Mouse (Mus musculus) MEL (cell line): ENCODE data around the gene Tubb2b. TPM values are rescaled to one million over a fixed set of nuclear protein-coding genes. Genes with fewer than 3 reads are reported as not detected.

Experiments
- DNase-seq: peaks from one replicate; pipeline ENCODE4 v3.0.0; 2011; ENCODE audit warnings: low read depth, low spot score
- H3K27ac ChIP-seq: 2 replicates; pipeline ENCODE4 v1.5.1; 2012; ENCODE audit warnings: low read depth, mild to moderate bottlenecking, control low read depth, low read length, moderate library complexity; ENCODE audit not compliant: control insufficient read depth
- H3K27me3 ChIP-seq, 2 experiments: fragments of 150-350 bp in 1 of 2; sonication (generic) in 1 of 2; 2 replicates each; pipeline ENCODE4 v1.6.1; 2012; ENCODE audit warnings: low read length in 2 of 2, mild to moderate bottlenecking in 2 of 2, improper control_type of control experiment in 1 of 2, moderate library complexity in 1 of 2; ENCODE audit not compliant: insufficient read depth in 2 of 2, control insufficient read depth in 1 of 2
- H3K36me3 ChIP-seq, 2 experiments: 2 replicates each; pipeline ENCODE4 v1.6.1; 2012 to 2014; ENCODE audit warnings: low read length in 2 of 2, improper control_type of control experiment in 1 of 2, inconsistent platforms in 1 of 2, mild to moderate bottlenecking in 1 of 2; ENCODE audit not compliant: insufficient read depth in 2 of 2, control insufficient read depth in 1 of 2
- H3K4me1 ChIP-seq, 2 experiments: fragments of 150-350 bp in 1 of 2; sonication (generic) in 1 of 2; 2 replicates each; pipeline ENCODE4 v1.6.1; 2012; ENCODE audit warnings: low read length in 2 of 2, improper control_type of control experiment in 1 of 2, mild to moderate bottlenecking in 1 of 2; ENCODE audit not compliant: insufficient read depth in 2 of 2, control insufficient read depth in 1 of 2
- H3K4me3 ChIP-seq, 2 experiments: fragments of 150-350 bp in 1 of 2; sonication (generic) in 1 of 2; 2 replicates each; pipeline ENCODE4 v1.5.1; 2012; ENCODE audit warnings: low read depth in 2 of 2, low read length in 2 of 2, mild to moderate bottlenecking in 2 of 2, moderate library complexity in 2 of 2, control low read depth in 1 of 2, improper control_type of control experiment in 1 of 2; ENCODE audit not compliant: control insufficient read depth in 1 of 2, insufficient read depth in 1 of 2
- H3K79me2 ChIP-seq: 2 replicates; pipeline ENCODE4 v1.6.1; 2012; ENCODE audit warnings: mild to moderate bottlenecking, low read length, moderate library complexity; ENCODE audit not compliant: control insufficient read depth, poor library complexity, insufficient read depth
- H3K9ac ChIP-seq: 2 replicates; pipeline ENCODE4 v1.6.1; 2012; ENCODE audit warnings: low read depth, mild to moderate bottlenecking, control low read depth, low read length, moderate library complexity; ENCODE audit not compliant: control insufficient read depth, poor library complexity, severe bottlenecking
- H3K9me3 ChIP-seq: fragments of 150-350 bp; sonication (generic); replicated peaks from 2 replicates; pipeline ENCODE4 v1.6.1; 2012; ENCODE audit warnings: mild to moderate bottlenecking, low read length, improper control_type of control experiment, moderate library complexity; ENCODE audit not compliant: insufficient read depth
- BHLHE40 ChIP-seq: IDR thresholded peaks from 2 replicates; pipeline ENCODE4 v1.6.1; 2012; ENCODE audit warnings: low read depth, mild to moderate bottlenecking, inconsistent platforms, low read length, improper control_type of control experiment, borderline replicate concordance
- CHD1 ChIP-seq: IDR thresholded peaks from 2 replicates; pipeline ENCODE4 v1.6.1; 2012; ENCODE audit warnings: low read depth, mild to moderate bottlenecking, inconsistent platforms, low read length, improper control_type of control experiment
- CHD2 ChIP-seq: IDR thresholded peaks from 2 replicates; pipeline ENCODE4 v1.6.1; 2011; ENCODE audit warnings: low read length, improper control_type of control experiment
- CTCF ChIP-seq, 3 experiments: IDR thresholded peaks in 2 of 3; conservative IDR thresholded peaks in 1 of 3; 2 replicates each; pipeline ENCODE4 v1.5.1; 2011 to 2012; ENCODE audit warnings: low read length in 3 of 3, low read depth in 2 of 3, mild to moderate bottlenecking in 2 of 3, improper control_type of control experiment in 1 of 3, inconsistent platforms in 1 of 3, mixed read lengths in 1 of 3, moderate library complexity in 1 of 3; ENCODE audit not compliant: control insufficient read depth in 1 of 3, insufficient read depth in 1 of 3, poor library complexity in 1 of 3, severe bottlenecking in 1 of 3
- E2F4 ChIP-seq: IDR thresholded peaks from 2 replicates; pipeline ENCODE4 v1.6.1; 2011; ENCODE audit warnings: low read depth, low read length, improper control_type of control experiment, borderline replicate concordance
- ELF1 ChIP-seq: IDR thresholded peaks from 2 replicates; pipeline ENCODE4 v1.6.1; 2014; ENCODE audit warnings: low read depth, mild to moderate bottlenecking, inconsistent platforms, low read length, improper control_type of control experiment, moderate library complexity
- EP300 ChIP-seq, 2 experiments: IDR thresholded peaks; 2 replicates each; pipeline ENCODE4 v1.6.1; 2011; ENCODE audit warnings: improper control_type of control experiment in 2 of 2, low read length in 2 of 2, low read depth in 1 of 2, mild to moderate bottlenecking in 1 of 2
- ETS1 ChIP-seq: IDR thresholded peaks from 2 replicates; pipeline ENCODE4 v1.6.1; 2012; ENCODE audit warnings: low read depth, mild to moderate bottlenecking, inconsistent platforms, low read length, improper control_type of control experiment, moderate library complexity
- GATA1 ChIP-seq: IDR thresholded peaks from 2 replicates; pipeline ENCODE4 v1.6.1; 2011; ENCODE audit warnings: low read depth, low read length, improper control_type of control experiment
- HCFC1 ChIP-seq: IDR thresholded peaks from 2 replicates; pipeline ENCODE4 v1.6.1; 2012; ENCODE audit warnings: low read depth, mild to moderate bottlenecking, inconsistent platforms, low read length, improper control_type of control experiment, moderate library complexity
- JUND ChIP-seq: IDR thresholded peaks from 2 replicates; pipeline ENCODE4 v1.6.1; 2011; ENCODE audit warnings: low read depth, mild to moderate bottlenecking, improper control_type of control experiment, low read length
- MAX ChIP-seq: IDR thresholded peaks from 2 replicates; pipeline ENCODE4 v1.6.1; 2011; ENCODE audit warnings: low read length, improper control_type of control experiment
- MAZ ChIP-seq: IDR thresholded peaks from 2 replicates; pipeline ENCODE4 v1.6.1; 2012; ENCODE audit warnings: low read depth, mild to moderate bottlenecking, inconsistent platforms, low read length, improper control_type of control experiment
- MEF2A ChIP-seq: IDR thresholded peaks from 2 replicates; pipeline ENCODE4 v1.6.1; 2014; ENCODE audit warnings: low read depth, mild to moderate bottlenecking, inconsistent platforms, low read length, improper control_type of control experiment; ENCODE audit not compliant: poor library complexity, insufficient replicate concordance, severe bottlenecking; ENCODE audit errors: extremely low read depth
- MXI1 ChIP-seq: IDR thresholded peaks from 2 replicates; pipeline ENCODE4 v1.6.1; 2011; ENCODE audit warnings: mild to moderate bottlenecking, low read depth, low read length, improper control_type of control experiment
- MYB ChIP-seq: IDR thresholded peaks from 2 replicates; pipeline ENCODE4 v1.6.1; 2011; ENCODE audit warnings: mild to moderate bottlenecking, low read depth, low read length, improper control_type of control experiment
- NELFE ChIP-seq: IDR thresholded peaks from 2 replicates; pipeline ENCODE4 v1.6.1; 2011; ENCODE audit warnings: low read depth, low read length, improper control_type of control experiment
- POLR2A ChIP-seq, 2 experiments: IDR thresholded peaks; 2 replicates each; pipeline ENCODE4 v1.6.1; 2011 to 2012; ENCODE audit warnings: low read length in 2 of 2, mild to moderate bottlenecking in 2 of 2, control low read depth in 1 of 2, improper control_type of control experiment in 1 of 2, low read depth in 1 of 2, moderate library complexity in 1 of 2; ENCODE audit not compliant: control insufficient read depth in 1 of 2, insufficient read depth in 1 of 2, poor library complexity in 1 of 2
- POLR2AphosphoS5 ChIP-seq: IDR thresholded peaks from 2 replicates; pipeline ENCODE4 v1.6.1; 2012; ENCODE audit warnings: low read depth, borderline replicate concordance, mild to moderate bottlenecking, inconsistent platforms, low read length, moderate library complexity, mixed read lengths
- RAD21 ChIP-seq: IDR thresholded peaks from 2 replicates; pipeline ENCODE4 v1.6.1; 2011; ENCODE audit warnings: mild to moderate bottlenecking, low read depth, low read length, improper control_type of control experiment
- RCOR1 ChIP-seq: IDR thresholded peaks from 2 replicates; pipeline ENCODE4 v1.6.1; 2012; ENCODE audit warnings: low read depth, mild to moderate bottlenecking, inconsistent platforms, low read length, improper control_type of control experiment
- SMC3 ChIP-seq: IDR thresholded peaks from 2 replicates; pipeline ENCODE4 v1.6.1; 2011; ENCODE audit warnings: low read depth, low read length, improper control_type of control experiment
- TBP ChIP-seq: IDR thresholded peaks from 2 replicates; pipeline ENCODE4 v1.8.0; 2011; ENCODE audit warnings: low read depth, low read length, improper control_type of control experiment
- TCF12 ChIP-seq: IDR thresholded peaks from 2 replicates; pipeline ENCODE4 v1.6.1; 2014; ENCODE audit warnings: low read depth, mild to moderate bottlenecking, inconsistent platforms, low read length, improper control_type of control experiment, moderate library complexity
- USF1 ChIP-seq: IDR thresholded peaks from 2 replicates; pipeline ENCODE4 v1.6.1; 2014; ENCODE audit warnings: low read depth, mild to moderate bottlenecking, inconsistent platforms, low read length, improper control_type of control experiment, moderate library complexity
- ZKSCAN1 ChIP-seq: IDR thresholded peaks from 2 replicates; pipeline ENCODE4 v1.6.1; 2012; ENCODE audit warnings: low read depth, mild to moderate bottlenecking, inconsistent platforms, low read length, improper control_type of control experiment, moderate library complexity
- ZMIZ1 ChIP-seq: IDR thresholded peaks from 2 replicates; pipeline ENCODE4 v1.6.1; 2012; ENCODE audit warnings: low read depth, mild to moderate bottlenecking, inconsistent platforms, low read length, improper control_type of control experiment, moderate library complexity
- ZNF384 ChIP-seq: IDR thresholded peaks from 2 replicates; pipeline ENCODE4 v1.6.1; 2012; ENCODE audit warnings: low read depth, mild to moderate bottlenecking, inconsistent platforms, low read length, improper control_type of control experiment
- polyA plus RNA-seq, 2 experiments: library from polyadenylated mRNA; stranded (reverse) in 1 of 2; unstranded in 1 of 2; fragments of >175 nt in 1 of 2; fragments of >200 nt in 1 of 2; gene quantifications; 2 replicates each; pipeline versions ENCODE4 v1.2.1 to v1.2.4; 2012; ENCODE audit warnings: low replicate concordance in 2 of 2, low read depth in 1 of 2; ENCODE audit not compliant: insufficient read length in 2 of 2, insufficient read depth in 1 of 2, missing spikeins in 1 of 2
- total RNA-seq: library from RNA; depleted of rRNA; stranded (reverse); fragments of 300-350 nt; gene quantifications from 2 replicates; pipeline ENCODE4 v1.2.3, GENCODE M21; 2012

Tubb2b gene
- total and polyA plus RNA-seq, 3 experiments: 1.4 to 10.6 TPM; not detected in 1

GRCm38 (mm10) chr13:34125711-34126110, 4.6 kb downstream of the Tubb2b start:
- TF ChIP-seq E2F4 (no peak), GATA1 (no peak), NELFE (no peak), ZKSCAN1 (no peak), POLR2AphosphoS5 (no peak)
- TF ChIP-seq, all 39 proteins: peak for 0
- Histone ChIP-seq H3K79me2 (no peaks in the 10 kb centered on the region), H3K27me3 (no peaks in the 10 kb centered on the region), H3K27ac (no peak overlapping the region), H3K4me1 (peaks cover 6 to 19% of the 10 kb centered on the region in 2 experiments), H3K4me3 (no peak overlapping the region), H3K9ac (no peak overlapping the region), H3K9me3 (no peaks in the 10 kb centered on the region), H3K36me3 (peaks cover 0 to 5% of the 10 kb centered on the region in 2 experiments; a peak in 2 of 4 replicates)
- no peak for DNase-seq

DNA sequence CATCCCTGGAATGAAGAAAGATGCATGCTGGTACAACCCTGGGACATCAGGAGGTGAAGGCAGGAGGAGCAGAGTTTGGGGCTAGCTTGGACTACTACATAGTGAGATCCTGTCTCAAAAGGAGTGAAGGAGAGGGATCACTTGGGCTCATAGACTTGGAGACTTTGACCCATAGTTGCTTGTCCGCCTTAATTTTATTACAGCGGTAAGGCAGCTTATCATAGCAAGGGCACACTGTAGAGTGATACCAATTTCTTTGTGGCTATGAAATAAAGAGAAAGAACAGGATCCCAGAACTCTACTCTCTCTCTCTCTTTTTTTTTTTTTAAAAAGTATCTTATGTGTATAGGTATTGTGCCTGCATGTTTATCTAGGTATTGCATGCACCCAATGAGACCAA, 9.7 kb downstream of the Tubb2b start:
- peaks cover 0 to 48% of the 10 kb centered on the region in 2 experiments; a peak in 2 of 4 replicates for H3K36me3 ChIP-seq
- TF ChIP-seq ZNF384 (no peak), RAD21 (no peak), MXI1 (no peak), CHD2 (no peak)
- peaks cover 44 to 52% of the 10 kb centered on the region in 2 experiments for H3K4me1 ChIP-seq
- peak overlapping the region; percentile 22; the same call in 1 of the 2 replicates for H3K27ac ChIP-seq
- no peaks in the 10 kb centered on the region for H3K9me3 ChIP-seq
- no peaks in the 10 kb centered on the region for H3K27me3 ChIP-seq
- DNase-seq: no peak
- H3K9ac ChIP-seq: no peak overlapping the region
- no peaks in the 10 kb centered on the region for H3K79me2 ChIP-seq
- H3K4me3 ChIP-seq: no peak overlapping the region

DNA sequence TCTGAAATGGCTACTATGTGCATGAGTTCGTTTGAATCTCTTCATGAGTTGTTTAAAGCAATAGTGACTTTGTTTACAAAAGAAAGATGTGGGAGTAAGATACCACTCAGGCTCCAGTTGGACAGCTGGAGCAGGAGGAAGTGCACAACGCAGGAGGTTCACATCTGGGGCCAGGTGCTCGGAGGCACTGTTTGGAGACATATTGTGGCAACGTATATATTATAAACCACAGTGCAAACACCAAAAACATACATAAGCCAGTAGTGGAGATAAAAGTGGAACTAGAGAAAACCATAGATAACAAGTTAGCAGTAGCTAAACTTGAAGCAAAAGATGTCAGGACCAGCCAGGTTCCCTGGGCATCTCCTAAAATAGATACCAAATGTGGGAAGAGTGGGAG, 10.9 kb downstream of the Tubb2b start:
- peaks cover 50 to 58% of the 10 kb centered on the region in 2 experiments for H3K4me1 ChIP-seq
- no peaks in the 10 kb centered on the region for H3K27me3 ChIP-seq
- peak; percentile 68 for DNase-seq
- peak overlapping the region; percentile 67 for H3K27ac ChIP-seq
- H3K79me2 ChIP-seq: no peaks in the 10 kb centered on the region
- peak overlapping the region in 1 of 2 experiments; percentile 4; a peak in 1 of 4 replicates for H3K4me3 ChIP-seq
- H3K9ac ChIP-seq: no peak overlapping the region
- H3K36me3 ChIP-seq: peaks cover 0 to 52% of the 10 kb centered on the region in 2 experiments; a peak in 2 of 4 replicates
- H3K9me3 ChIP-seq: no peaks in the 10 kb centered on the region
- TF ChIP-seq MAZ (no peak), MAX (no peak), USF1 (no peak), HCFC1 (no peak), CTCF (IDR thresholded peaks at IDR 0.05 in 2 of 3, conservative IDR thresholded peaks at IDR 0.05 in 1 of 3; ENCODE audit: control insufficient read depth in 1 of 3, insufficient read depth in 1 of 3, low read depth in 2 of 3, low read length in 3 of 3, poor library complexity in 1 of 3, severe bottlenecking in 1 of 3) (no peak), RCOR1 (0 out of 2 replicates have a peak, but pooled peaks have one; percentile 20), TCF12 (peak; percentile 91), MEF2A (no peak), MYB (0 out of 2 replicates have a peak, but pooled peaks have one; percentile 25), MXI1 (0 out of 2 replicates have a peak, but pooled peaks have one; percentile 18), EP300 (IDR thresholded peaks at IDR 0.05; ENCODE audit: low read depth in 1 of 2, low read length in 2 of 2) (peak; percentile 55 to 61; a peak in 3 of 4 replicates), POLR2A (IDR thresholded peaks at IDR 0.05; ENCODE audit: control insufficient read depth in 1 of 2, insufficient read depth in 1 of 2, low read depth in 1 of 2, low read length in 2 of 2, poor library complexity in 1 of 2) (no peak), CHD1 (no peak), BHLHE40 (no peak), JUND (no peak), ZMIZ1 (no peak), ETS1 (peak; percentile 86), TBP (no peak), SMC3 (no peak), ELF1 (no peak)
